Mouse (Mus musculus): Measurements from ENCODE around the gene Prr15l. TPM values are rescaled to one million over a fixed set of nuclear protein-coding genes. Genes with fewer than 3 reads are reported as not detected.
A peak's percentile ranks its signal among the peaks of the same experiment; 100 is the strongest.

The Prr15l gene
- 1.7 and 2.8 TPM in 2 replicates for polyA plus RNA-seq (2014; fragmentation: Nextera tagmentation; extraction: Ambion mirVana)

- Histone ChIP-seq H3K4me1 (ENCODE audit: control insufficient read depth, insufficient read depth, low read length) (no peaks in the 10 kb centered on the region), H3K4me2 (ENCODE audit: low read depth, low read length) (no peak within 1 kb of the TSS), H3K9ac (replicated peaks; ENCODE audit: low read length) (no peak within 1 kb of the TSS), H3K4me3 (ENCODE audit: low read depth, low read length) (no peak within 1 kb of the TSS), H3K27ac (replicated peaks; ENCODE audit: low read depth, low read length) (0 out of 2 replicates have a peak within 1 kb of the TSS, but pooled peaks have one; percentile 4), H3K27me3 (ENCODE audit: control insufficient read depth, insufficient read depth, low read length) (no peaks in the 10 kb centered on the region; the same call in 1 of the 2 replicates), H3K36me3 (replicated peaks; ENCODE audit: control insufficient read depth, insufficient read depth, low read depth, low read length) (no peaks in the 10 kb centered on the region), H3K9me3 (replicated peaks; ENCODE audit: control insufficient read depth, low read length) (no peaks in the 10 kb centered on the region)
- no peak for ATAC-seq (replicated peaks; ENCODE audit: insufficient number of reproducible peaks, low FRiP score, low TSS enrichment, low read depth)
- no peak for DNase-seq (ENCODE audit: low spot score)
- 62% methylated on average over 2 of the region's 2 CpGs for WGBS
These were observed at the start of gene Prr15l for GRCm38 (mm10) chr11:96928088-96928487. Gene Prr15l (plus strand): TSS chr11:96928104.

DNA sequence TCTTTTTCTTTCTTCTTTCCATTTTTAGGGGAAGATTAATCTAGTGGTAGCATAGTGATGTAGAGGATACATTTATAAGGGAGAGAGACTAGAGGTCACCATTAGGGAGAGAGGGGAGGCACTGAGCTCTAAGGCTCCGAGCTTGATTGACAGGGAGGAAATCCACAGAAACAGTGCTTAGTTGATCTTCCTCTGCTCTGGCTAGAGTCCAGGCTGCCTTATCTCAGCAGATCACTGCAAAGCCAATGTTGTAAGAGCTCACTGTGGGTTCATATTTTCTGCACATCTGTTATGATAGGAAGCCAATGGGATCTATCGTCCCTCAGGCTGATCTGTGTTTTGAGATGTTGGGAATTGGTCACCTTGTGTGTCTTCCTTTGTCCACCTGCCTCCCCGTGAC, 49.2 kb upstream of the Prr15l start:
- H3K4me1 ChIP-seq (ENCODE audit: control insufficient read depth, insufficient read depth, low read length), result peaks cover 12% of the 10 kb centered on the region
- 49% methylated on average over 3 of the region's 3 CpGs for WGBS
- H3K4me3 ChIP-seq (ENCODE audit: low read depth, low read length), result no peak overlapping the region

GRCm38 (mm10) chr11:96879359-96879758, 48.5 kb upstream of the Prr15l start:
- no peaks in the 10 kb centered on the region for H3K9me3 ChIP-seq (replicated peaks; ENCODE audit: control insufficient read depth, low read length)
- H3K36me3 ChIP-seq (replicated peaks; ENCODE audit: control insufficient read depth, insufficient read depth, low read depth, low read length), result no peaks in the 10 kb centered on the region
- no peak overlapping the region for H3K4me3 ChIP-seq (ENCODE audit: low read depth, low read length)
- H3K27ac ChIP-seq (replicated peaks; ENCODE audit: low read depth, low read length), result peak overlapping the region; percentile 13
- no peak overlapping the region for H3K9ac ChIP-seq (replicated peaks; ENCODE audit: low read length)
- DNase-seq (ENCODE audit: low spot score), result no peak
- no peak overlapping the region for H3K4me2 ChIP-seq (ENCODE audit: low read depth, low read length)
- H3K4me1 ChIP-seq (ENCODE audit: control insufficient read depth, insufficient read depth, low read length), result peaks cover 9% of the 10 kb centered on the region
- no peak for ATAC-seq (replicated peaks; ENCODE audit: insufficient number of reproducible peaks, low FRiP score, low TSS enrichment, low read depth)
- H3K27me3 ChIP-seq (ENCODE audit: control insufficient read depth, insufficient read depth, low read length), result no peaks in the 10 kb centered on the region
- 30% methylated on average over 7 of the region's 7 CpGs for WGBS

More for the DNA sequence above, 49.2 kb upstream of the Prr15l start:
- Histone ChIP-seq H3K27me3 (ENCODE audit: control insufficient read depth, insufficient read depth, low read length) (no peaks in the 10 kb centered on the region), H3K9me3 (replicated peaks; ENCODE audit: control insufficient read depth, low read length) (no peaks in the 10 kb centered on the region), H3K4me2 (ENCODE audit: low read depth, low read length) (no peak overlapping the region), H3K36me3 (replicated peaks; ENCODE audit: control insufficient read depth, insufficient read depth, low read depth, low read length) (no peaks in the 10 kb centered on the region), H3K9ac (replicated peaks; ENCODE audit: low read length) (no peak overlapping the region), H3K27ac (replicated peaks; ENCODE audit: low read depth, low read length) (no peak overlapping the region)
- ATAC-seq (replicated peaks; ENCODE audit: insufficient number of reproducible peaks, low FRiP score, low TSS enrichment, low read depth) (no peak), DNase-seq (ENCODE audit: low spot score) (no peak)

DNA sequence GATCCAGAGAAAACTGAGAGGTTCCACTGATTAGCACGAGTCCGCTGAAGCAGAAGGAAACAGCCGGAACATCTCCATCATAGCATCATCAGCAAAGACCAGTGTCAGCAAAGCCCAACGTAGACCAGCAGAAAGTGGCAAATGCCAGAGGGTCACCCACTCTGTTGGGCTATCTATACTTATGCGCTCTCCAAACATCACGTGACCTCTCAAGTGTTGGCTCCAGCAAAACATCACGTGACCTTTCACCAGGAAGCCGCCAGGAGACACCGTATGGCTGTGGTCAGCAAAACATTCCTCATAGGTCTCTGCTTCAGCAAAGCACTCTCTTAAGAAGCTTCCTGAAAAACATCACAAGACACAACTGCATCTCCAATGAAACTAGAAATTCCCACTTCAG, 47.6 kb upstream of the Prr15l start:
- no peak for DNase-seq (ENCODE audit: low spot score)
- Histone ChIP-seq H3K4me2 (ENCODE audit: low read depth, low read length) (no peak overlapping the region), H3K27ac (replicated peaks; ENCODE audit: low read depth, low read length) (no peak overlapping the region), H3K9me3 (replicated peaks; ENCODE audit: control insufficient read depth, low read length) (no peaks in the 10 kb centered on the region), H3K4me1 (ENCODE audit: control insufficient read depth, insufficient read depth, low read length) (peaks cover 9% of the 10 kb centered on the region), H3K4me3 (ENCODE audit: low read depth, low read length) (no peak overlapping the region), H3K27me3 (ENCODE audit: control insufficient read depth, insufficient read depth, low read length) (no peaks in the 10 kb centered on the region), H3K9ac (replicated peaks; ENCODE audit: low read length) (no peak overlapping the region), H3K36me3 (replicated peaks; ENCODE audit: control insufficient read depth, insufficient read depth, low read depth, low read length) (no peaks in the 10 kb centered on the region)
- ATAC-seq (replicated peaks; ENCODE audit: insufficient number of reproducible peaks, low FRiP score, low TSS enrichment, low read depth), result no peak
- 83% methylated on average over 9 of the region's 9 CpGs for WGBS

GRCm38 (mm10) chr11:96885901-96886340, 42.0 kb upstream of the Prr15l start:
- H3K9ac ChIP-seq (replicated peaks; ENCODE audit: low read length), result no peak overlapping the region; the same call in 1 of the 2 replicates
- H3K4me3 ChIP-seq (ENCODE audit: low read depth, low read length), result no peak overlapping the region
- H3K4me1 ChIP-seq (ENCODE audit: control insufficient read depth, insufficient read depth, low read length), result peaks cover 5% of the 10 kb centered on the region; the same call in 1 of the 2 replicates
- 0 out of 2 replicates have a peak overlapping the region, but pooled peaks have one; percentile 0 for H3K27ac ChIP-seq (replicated peaks; ENCODE audit: low read depth, low read length)
- H3K4me2 ChIP-seq (ENCODE audit: low read depth, low read length), result no peak overlapping the region
- no peaks in the 10 kb centered on the region for H3K9me3 ChIP-seq (replicated peaks; ENCODE audit: control insufficient read depth, low read length)
- no peaks in the 10 kb centered on the region for H3K36me3 ChIP-seq (replicated peaks; ENCODE audit: control insufficient read depth, insufficient read depth, low read depth, low read length)
- H3K27me3 ChIP-seq (ENCODE audit: control insufficient read depth, insufficient read depth, low read length), result no peaks in the 10 kb centered on the region
- 8% methylated on average over 5 of the region's 5 CpGs for WGBS
- DNase-seq (ENCODE audit: low spot score), result no peak
- peak; percentile 68 for ATAC-seq (replicated peaks; ENCODE audit: insufficient number of reproducible peaks, low FRiP score, low TSS enrichment, low read depth)

DNA sequence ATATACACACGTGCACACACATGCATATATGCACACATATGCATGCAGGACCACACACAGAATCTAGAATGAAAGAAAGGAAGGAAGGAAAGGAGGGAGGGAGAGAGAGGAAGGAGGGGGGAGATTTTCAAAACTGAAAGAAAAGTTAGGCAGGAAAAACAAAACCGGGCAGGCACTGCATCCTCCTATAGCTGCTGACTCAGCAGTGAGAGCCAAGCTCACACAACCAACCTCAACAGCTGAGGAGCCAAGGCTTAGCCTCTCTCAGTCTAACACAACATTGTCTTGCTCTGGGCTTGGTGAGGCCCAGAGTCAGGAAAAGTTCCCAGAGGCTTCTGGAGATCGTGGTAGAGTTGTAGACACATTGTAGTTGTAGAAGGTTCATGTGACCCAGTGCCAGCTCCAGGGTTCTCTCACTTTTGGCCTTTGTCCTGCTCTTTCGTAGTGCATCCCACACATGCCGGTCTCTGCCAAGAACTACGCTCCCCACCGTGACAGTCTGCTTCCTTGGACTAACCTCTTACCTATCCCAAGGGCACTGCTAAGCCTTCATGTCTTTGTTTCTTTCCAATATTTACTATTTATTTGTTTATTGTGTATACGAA, 40.9 kb upstream of the Prr15l start:
- no peak overlapping the region for H3K9ac ChIP-seq (replicated peaks; ENCODE audit: low read length)
- H3K27me3 ChIP-seq (ENCODE audit: control insufficient read depth, insufficient read depth, low read length), result no peaks in the 10 kb centered on the region
- no peaks in the 10 kb centered on the region for H3K36me3 ChIP-seq (replicated peaks; ENCODE audit: control insufficient read depth, insufficient read depth, low read depth, low read length)
- DNase-seq (ENCODE audit: low spot score), result no peak
- H3K4me3 ChIP-seq (ENCODE audit: low read depth, low read length), result no peak overlapping the region
- H3K9me3 ChIP-seq (replicated peaks; ENCODE audit: control insufficient read depth, low read length), result no peaks in the 10 kb centered on the region
- H3K27ac ChIP-seq (replicated peaks; ENCODE audit: low read depth, low read length), result no peak overlapping the region
- no peak for ATAC-seq (replicated peaks; ENCODE audit: insufficient number of reproducible peaks, low FRiP score, low TSS enrichment, low read depth)
- peaks cover 5% of the 10 kb centered on the region; the same call in 1 of the 2 replicates for H3K4me1 ChIP-seq (ENCODE audit: control insufficient read depth, insufficient read depth, low read length)
- H3K4me2 ChIP-seq (ENCODE audit: low read depth, low read length), result no peak overlapping the region
- 87% methylated on average over 8 of the region's 8 CpGs for WGBS

DNA sequence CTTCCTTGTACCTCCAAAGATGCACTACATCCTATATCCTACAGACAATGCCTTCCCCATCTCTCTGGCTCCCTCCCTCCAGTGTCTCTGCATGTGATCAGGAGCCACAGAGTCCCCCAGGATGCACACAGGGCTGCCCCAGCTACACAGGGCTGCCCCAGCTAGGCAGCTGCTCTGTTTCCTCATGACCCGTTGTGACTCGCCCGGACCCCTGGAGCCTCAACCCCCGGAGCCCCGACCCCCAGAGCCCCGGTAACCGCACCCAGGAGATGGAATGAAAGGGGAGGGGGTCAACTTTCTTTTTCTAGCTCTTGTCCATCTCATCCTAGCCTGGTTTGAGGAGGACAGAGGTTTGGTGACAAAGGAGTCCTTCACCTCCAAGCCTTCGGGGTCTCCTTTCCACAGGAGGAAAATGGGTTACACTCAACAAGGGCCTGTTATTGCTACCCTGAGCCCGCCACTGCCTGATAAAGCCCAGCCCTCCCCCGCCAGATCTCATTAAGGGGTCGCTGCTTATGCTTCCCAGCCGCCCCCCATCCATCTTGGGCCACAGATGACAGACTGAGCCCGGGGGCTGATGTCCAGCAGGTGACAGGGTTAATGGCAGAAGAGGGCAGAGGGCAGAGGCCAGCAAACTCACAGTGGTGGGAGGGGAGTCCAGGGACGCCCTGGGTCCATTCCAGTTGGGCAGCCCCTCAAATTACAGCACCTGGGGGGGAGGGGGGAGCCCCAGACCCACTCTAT, 35.9 kb upstream of the Prr15l start:
- Histone ChIP-seq H3K4me3 (ENCODE audit: low read depth, low read length) (no peak overlapping the region), H3K27me3 (ENCODE audit: control insufficient read depth, insufficient read depth, low read length) (no peaks in the 10 kb centered on the region), H3K9ac (replicated peaks; ENCODE audit: low read length) (no peak overlapping the region), H3K4me2 (ENCODE audit: low read depth, low read length) (no peak overlapping the region), H3K9me3 (replicated peaks; ENCODE audit: control insufficient read depth, low read length) (no peaks in the 10 kb centered on the region), H3K36me3 (replicated peaks; ENCODE audit: control insufficient read depth, insufficient read depth, low read depth, low read length) (no peaks in the 10 kb centered on the region), H3K4me1 (ENCODE audit: control insufficient read depth, insufficient read depth, low read length) (no peaks in the 10 kb centered on the region; the same call in 1 of the 2 replicates), H3K27ac (replicated peaks; ENCODE audit: low read depth, low read length) (no peak overlapping the region)
- 15% methylated on average over 14 of the region's 14 CpGs for WGBS
- no peak for ATAC-seq (replicated peaks; ENCODE audit: insufficient number of reproducible peaks, low FRiP score, low TSS enrichment, low read depth)
- DNase-seq (ENCODE audit: low spot score), result no peak

Data from embryonic facial prominence, embryonic 11.5 days (tissue).